Mouse (Mus musculus): ENCODE results near the gene Gga3.

Gga3 gene

DNA sequence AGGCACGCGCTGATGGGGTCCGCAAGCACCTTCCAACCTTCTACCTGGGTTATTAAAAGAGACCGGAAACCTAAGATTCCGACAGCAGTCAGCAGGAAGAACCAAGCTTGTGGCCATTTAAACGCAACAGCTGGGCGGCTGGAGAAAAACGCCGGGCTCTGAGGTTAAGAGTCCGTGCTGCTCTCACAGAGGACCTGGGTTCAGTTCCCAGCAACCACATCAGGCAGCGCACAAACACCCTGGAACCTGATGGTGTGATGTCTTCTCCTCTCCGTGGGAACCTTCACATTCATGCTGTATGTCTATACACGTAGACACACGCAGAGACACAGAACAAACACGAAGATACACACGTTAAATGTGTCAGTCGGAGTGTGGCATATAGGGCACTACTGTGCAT lies 48.1 kb downstream of the Gga3 start:
- DNase-seq, result no peak

- no peak for DNase-seq
Measured at GRCm38 (mm10) chr11:115552783-115553182, 51.1 kb downstream of the Gga3 start.

DNA sequence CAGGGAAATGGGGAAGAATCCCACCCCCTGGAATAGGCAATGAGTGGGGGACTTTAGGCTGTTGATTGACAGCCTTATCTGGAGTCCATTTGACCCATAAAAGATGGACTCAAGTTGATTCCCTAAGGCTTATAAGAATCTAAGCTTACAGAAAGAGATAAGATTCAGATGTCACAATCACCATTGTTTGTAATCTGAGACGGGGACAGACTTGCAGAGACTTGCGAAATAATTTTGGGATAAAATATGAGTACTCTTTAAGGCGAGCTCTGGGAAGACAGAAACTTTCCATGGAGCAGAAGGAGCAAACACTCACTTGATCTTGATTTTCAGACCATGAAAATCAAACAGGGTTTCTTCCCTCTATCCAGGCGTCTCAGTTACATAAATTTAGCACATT lies 60.3 kb downstream of the Gga3 start:
- no peak for DNase-seq

DNA sequence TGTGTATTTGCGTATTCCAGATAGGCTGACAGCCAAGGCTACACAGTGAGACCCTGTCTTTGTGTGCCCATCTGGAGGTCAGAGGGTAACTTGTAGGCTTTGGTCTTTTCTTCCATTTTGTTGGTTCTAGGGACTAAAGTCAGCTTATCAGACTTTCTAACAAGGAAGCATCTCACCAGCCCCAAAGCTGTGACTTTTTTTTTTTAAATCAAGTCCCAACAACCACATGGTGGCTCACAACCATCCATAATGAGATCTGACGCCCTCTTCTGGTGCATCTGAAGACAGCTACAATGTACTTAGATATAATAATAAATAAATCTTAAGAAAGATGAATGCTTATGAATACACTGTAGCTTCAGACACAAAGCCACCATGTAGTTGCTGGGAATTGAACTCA lies 65.8 kb downstream of the Gga3 start:
- no peak for DNase-seq

DNA sequence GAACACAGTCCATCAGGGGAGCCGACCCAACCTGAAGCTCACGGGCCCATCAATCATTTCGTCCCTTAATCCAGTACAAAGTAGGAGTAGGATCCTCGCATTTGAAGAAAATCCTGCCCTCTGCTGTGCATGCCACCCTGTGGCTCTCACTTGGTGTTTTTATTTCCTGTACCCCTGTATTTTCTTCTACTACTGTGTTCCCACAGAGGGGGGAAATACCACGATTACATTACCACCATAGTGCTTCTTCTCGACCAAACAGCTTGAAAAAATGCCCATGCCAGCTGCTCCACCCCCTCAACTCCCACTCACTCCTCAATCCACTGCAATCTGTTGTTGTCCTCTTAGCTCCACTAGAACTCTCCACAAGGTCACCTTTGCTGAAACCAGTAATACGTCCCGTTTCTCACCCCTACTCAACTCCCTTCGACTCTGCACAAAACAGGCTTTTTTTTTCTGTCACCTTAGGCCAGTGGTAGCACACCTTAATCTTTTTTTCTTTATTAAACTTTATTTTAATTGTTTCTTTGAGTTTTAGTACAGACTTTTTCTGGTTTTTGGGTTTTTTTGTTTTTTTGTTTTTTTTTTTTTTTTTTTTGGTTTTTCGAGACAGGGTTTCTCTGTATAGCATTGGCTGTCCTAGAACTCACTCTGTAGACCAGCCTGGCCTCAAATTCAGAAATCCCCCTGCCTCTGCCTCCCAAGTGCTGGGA lies 66.8 kb downstream of the Gga3 start:
- no peak for DNase-seq

- peak; percentile 100 for DNase-seq
Measured at GRCm38 (mm10) chr11:115536038-115536681, 67.7 kb downstream of the Gga3 start, which contains the start of gene Sumo2. Gene Sumo2 (minus strand): TSS chr11:115536276.

DNA sequence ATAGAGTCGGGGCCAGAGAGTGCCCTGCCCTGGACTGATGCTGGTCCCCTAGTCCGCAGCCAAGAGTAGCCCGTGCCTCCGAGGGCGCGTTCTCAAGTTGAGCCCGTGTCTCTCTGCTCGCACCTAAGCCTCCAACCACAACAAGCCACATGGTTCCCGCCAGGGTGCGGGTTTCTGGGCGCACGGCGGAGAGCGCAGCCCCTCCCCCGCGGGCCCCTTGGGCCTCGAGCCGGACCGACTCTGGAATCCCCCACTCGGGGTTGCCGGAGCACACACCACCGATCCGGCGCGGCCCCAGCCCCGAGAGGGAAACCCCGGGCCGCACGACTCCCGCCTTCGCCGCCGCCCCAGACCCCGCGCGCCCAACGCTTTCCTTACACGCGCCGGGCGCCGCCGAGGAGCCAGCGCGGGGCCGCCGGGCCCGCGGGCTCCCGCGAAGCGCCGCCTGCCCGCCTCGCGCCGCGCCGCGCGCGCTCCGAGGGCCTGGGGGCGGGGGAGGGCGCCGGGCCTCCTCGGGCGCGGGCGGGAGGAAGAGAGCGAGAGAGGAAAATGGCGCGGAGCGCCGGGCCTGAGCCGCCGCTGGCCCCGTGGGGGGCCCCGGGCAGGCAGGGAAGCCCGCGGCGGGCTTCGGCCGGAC lies 68.3 kb downstream of the Gga3 start:
- peak; percentile 83 for DNase-seq

- DNase-seq, result no peak
Measured at GRCm38 (mm10) chr11:115534759-115535371, 69.0 kb downstream of the Gga3 start.

Data from kidney, postnatal 14 days (tissue).